Mouse (Mus musculus): Measurements from ENCODE around the gene Asb6.

The Asb6 gene

GRCm38 (mm10) chr2:30830283-30830795 is at the start of gene Asb6:
Asb6 (minus strand) TSS chr2:30830333.
- DNase-seq (ENCODE audit: low spot score in 2 of 2), result no peak

- no peak for DNase-seq (ENCODE audit: low spot score in 2 of 2)
These were observed 49.3 kb upstream of the Asb6 start for GRCm38 (mm10) chr2:30879481-30879880.

- no peak for DNase-seq (ENCODE audit: low spot score in 2 of 2)
These were observed 45.7 kb upstream of the Asb6 start for GRCm38 (mm10) chr2:30875621-30876432.

- no peak for DNase-seq (ENCODE audit: low spot score in 2 of 2)
These were observed 45.0 kb upstream of the Asb6 start for GRCm38 (mm10) chr2:30875096-30875495.

- no peak for DNase-seq (ENCODE audit: low spot score in 2 of 2)
These were observed 44.3 kb upstream of the Asb6 start for GRCm38 (mm10) chr2:30874445-30874844.

- DNase-seq (ENCODE audit: low spot score in 2 of 2), result no peak
These were observed 42.5 kb upstream of the Asb6 start for GRCm38 (mm10) chr2:30872669-30873068.

- peak in 1 of 2 experiments; percentile 27 for DNase-seq (ENCODE audit: low spot score in 2 of 2)
These were observed 40.7 kb upstream of the Asb6 start for GRCm38 (mm10) chr2:30870863-30871262.

- DNase-seq (ENCODE audit: low spot score in 2 of 2), result no peak
These were observed 35.3 kb upstream of the Asb6 start for GRCm38 (mm10) chr2:30865426-30865825.

- no peak for DNase-seq (ENCODE audit: low spot score in 2 of 2)
These were observed 34.8 kb upstream of the Asb6 start for GRCm38 (mm10) chr2:30864968-30865381.

- no peak for DNase-seq (ENCODE audit: low spot score in 2 of 2)
These were observed 33.4 kb upstream of the Asb6 start for GRCm38 (mm10) chr2:30863574-30863973.

- no peak for DNase-seq (ENCODE audit: low spot score in 2 of 2)
These were observed 31.9 kb upstream of the Asb6 start for GRCm38 (mm10) chr2:30862081-30862480.

GRCm38 (mm10) chr2:30859782-30860181 is 29.6 kb upstream of the Asb6 start:
- no peak for DNase-seq (ENCODE audit: low spot score in 2 of 2)

- no peak for DNase-seq (ENCODE audit: low spot score in 2 of 2)
These were observed 26.9 kb upstream of the Asb6 start for GRCm38 (mm10) chr2:30857076-30857475.

GRCm38 (mm10) chr2:30852771-30853313 is 22.7 kb upstream of the Asb6 start:
- DNase-seq (ENCODE audit: low spot score in 2 of 2), result no peak

GRCm38 (mm10) chr2:30850581-30850980 is 20.4 kb upstream of the Asb6 start:
- no peak for DNase-seq (ENCODE audit: low spot score in 2 of 2)

GRCm38 (mm10) chr2:30848184-30848583 is 18.1 kb upstream of the Asb6 start:
- DNase-seq (ENCODE audit: low spot score in 2 of 2), result no peak

GRCm38 (mm10) chr2:30846723-30847122 is 16.6 kb upstream of the Asb6 start:
- no peak for DNase-seq (ENCODE audit: low spot score in 2 of 2)

- DNase-seq (ENCODE audit: low spot score in 2 of 2), result no peak
These were observed 16.1 kb upstream of the Asb6 start for GRCm38 (mm10) chr2:30846236-30846635.

GRCm38 (mm10) chr2:30845152-30846070 is 15.3 kb upstream of the Asb6 start:
- no peak for DNase-seq (ENCODE audit: low spot score in 2 of 2)

- no peak for DNase-seq (ENCODE audit: low spot score in 2 of 2)
These were observed 12.5 kb upstream of the Asb6 start for GRCm38 (mm10) chr2:30842615-30843014.

- no peak for DNase-seq (ENCODE audit: low spot score in 2 of 2)
These were observed 6.3 kb upstream of the Asb6 start for GRCm38 (mm10) chr2:30836238-30836990.

Data from right cerebral cortex, adult 2 months (tissue).